Mouse (Mus musculus) bone marrow macrophage, adult 2 months (primary cell): ENCODE measurements around the gene Trp53rka.

Experiments used
- CTCF ChIP-seq: IDR thresholded peaks from 2 replicates; pipeline ENCODE4 v1.5.1; 2012; ENCODE audit warnings: low read depth, mild to moderate bottlenecking, low read length, moderate library complexity
- POLR2A ChIP-seq: IDR thresholded peaks from 2 replicates; pipeline ENCODE4 v1.6.1; 2012; ENCODE audit warnings: mild to moderate bottlenecking, low read depth, low read length, borderline replicate concordance

- TF ChIP-seq CTCF (no peak), POLR2A (no peak)
These were observed 11.1 kb downstream of the Trp53rka start for GRCm38 (mm10) chr2:165482003-165482402.
